Mouse (Mus musculus) hindbrain, embryonic 10.5 days (tissue): ENCODE measurements around the gene Unc5cl. TPM values are rescaled to one million over a fixed set of nuclear protein-coding genes. Genes with fewer than 3 reads are reported as not detected.

Source experiments
- DNase-seq: peaks from one replicate; pipeline ENCODE4 v3.0.0-alpha.2; 2017; ENCODE audit warnings: low spot score
- H3K27ac ChIP-seq: fragments of 300-500 bp; sonication (generic); 2 replicates; pipeline ENCODE4 v1.5.1; 2016; ENCODE audit warnings: mild to moderate bottlenecking, moderate library complexity
- H3K27me3 ChIP-seq: fragments of 300-500 bp; sonication (generic); 2 replicates; pipeline ENCODE4 v1.6.1; 2016; ENCODE audit warnings: mild to moderate bottlenecking; ENCODE audit not compliant: poor library complexity, insufficient read depth, severe bottlenecking
- H3K36me3 ChIP-seq: fragments of 300-500 bp; sonication (generic); 2 replicates; pipeline ENCODE4 v1.6.1; 2016; ENCODE audit warnings: mild to moderate bottlenecking, moderate library complexity
- H3K4me1 ChIP-seq: fragments of 300-500 bp; sonication (generic); replicated peaks from 2 replicates; pipeline ENCODE4 v1.6.1; 2016; ENCODE audit warnings: mild to moderate bottlenecking
- H3K4me3 ChIP-seq: fragments of 300-500 bp; sonication (generic); 2 replicates; pipeline ENCODE4 v1.5.1; 2016; ENCODE audit warnings: mild to moderate bottlenecking, moderate library complexity
- H3K9me3 ChIP-seq: fragments of 300-500 bp; sonication (generic); 2 replicates; pipeline ENCODE4 v1.6.1; 2016; ENCODE audit warnings: mild to moderate bottlenecking, moderate library complexity
- WGBS: fragments of 180-500 bp; shearing (Covaris S2); methylation state at CpG from one replicate; pipeline ENCODE4 v1.1.7; 2016; 5-methylcytosine and 5-hydroxymethylcytosine counted together
- polyA plus RNA-seq: library from polyadenylated mRNA; unstranded; fragments of >200 nt; fragmentation: Nextera tagmentation; extraction: Ambion mirVana; gene quantifications from 2 replicates; pipeline ENCODE4 v1.2.1, GENCODE M21; 2016

Gene Unc5cl
- polyA plus RNA-seq, 1 experiment from 2014 or later = 0.07 TPM

- H3K27me3 ChIP-seq = no peaks in the 10 kb centered on the region
- WGBS = 87% methylated on average over 11 of the region's 11 CpGs
- no peak for DNase-seq
- peaks cover 6% of the 10 kb centered on the region for H3K4me1 ChIP-seq
- no peaks in the 10 kb centered on the region for H3K36me3 ChIP-seq
- H3K27ac ChIP-seq = no peak overlapping the region
- no peaks in the 10 kb centered on the region for H3K9me3 ChIP-seq
- no peak overlapping the region for H3K4me3 ChIP-seq
Measured at GRCm38 (mm10) chr17:48542733-48543132, 88.0 kb downstream of the Unc5cl start.

- 73% methylated on average over 15 of the region's 15 CpGs for WGBS
- no peak for DNase-seq
Measured at GRCm38 (mm10) chr17:48543301-48543765, 88.6 kb downstream of the Unc5cl start.

GRCm38 (mm10) chr17:48544722-48545121, 90.0 kb downstream of the Unc5cl start:
- Histone ChIP-seq H3K4me1 (peaks cover 6% of the 10 kb centered on the region), H3K27ac (0 out of 2 replicates have a peak overlapping the region, but pooled peaks have one; percentile 4), H3K9me3 (no peaks in the 10 kb centered on the region; the same call in 1 of the 2 replicates), H3K36me3 (no peaks in the 10 kb centered on the region), H3K27me3 (no peaks in the 10 kb centered on the region), H3K4me3 (no peak overlapping the region)
- DNase-seq = no peak
- 82% methylated on average over 9 of the region's 9 CpGs for WGBS

More at GRCm38 (mm10) chr17:48543301-48543765, 88.6 kb downstream of the Unc5cl start:
- H3K27me3 ChIP-seq = no peaks in the 10 kb centered on the region
- no peak overlapping the region for H3K4me3 ChIP-seq
- H3K9me3 ChIP-seq = no peaks in the 10 kb centered on the region
- H3K27ac ChIP-seq = no peak overlapping the region
- H3K4me1 ChIP-seq = peaks cover 6% of the 10 kb centered on the region
- H3K36me3 ChIP-seq = no peaks in the 10 kb centered on the region

- Histone ChIP-seq H3K27me3 (no peaks in the 10 kb centered on the region), H3K27ac (0 out of 2 replicates have a peak overlapping the region, but pooled peaks have one; percentile 4), H3K36me3 (no peaks in the 10 kb centered on the region), H3K9me3 (no peaks in the 10 kb centered on the region; the same call in 1 of the 2 replicates), H3K4me3 (no peak overlapping the region), H3K4me1 (peaks cover 6% of the 10 kb centered on the region)
- peak; percentile 13 for DNase-seq
- 68% methylated on average over 28 of the region's 28 CpGs for WGBS
Measured at GRCm38 (mm10) chr17:48545223-48545943, 90.7 kb downstream of the Unc5cl start.

GRCm38 (mm10) chr17:48546036-48546435, 91.3 kb downstream of the Unc5cl start:
- Histone ChIP-seq H3K27ac (no peak overlapping the region), H3K4me1 (peaks cover 6% of the 10 kb centered on the region), H3K4me3 (no peak overlapping the region), H3K27me3 (no peaks in the 10 kb centered on the region), H3K9me3 (no peaks in the 10 kb centered on the region; the same call in 1 of the 2 replicates), H3K36me3 (no peaks in the 10 kb centered on the region)
- 92% methylated on average over 11 of the region's 11 CpGs for WGBS
- no peak for DNase-seq

GRCm38 (mm10) chr17:48547668-48548067, 93.0 kb downstream of the Unc5cl start:
- Histone ChIP-seq H3K27me3 (no peaks in the 10 kb centered on the region), H3K9me3 (no peaks in the 10 kb centered on the region; the same call in 1 of the 2 replicates), H3K27ac (no peak overlapping the region), H3K4me3 (no peak overlapping the region), H3K4me1 (peaks cover 6% of the 10 kb centered on the region), H3K36me3 (no peaks in the 10 kb centered on the region)
- no peak for DNase-seq
- 91% methylated on average over 6 of the region's 6 CpGs for WGBS

- H3K4me3 ChIP-seq = no peak overlapping the region
- no peak overlapping the region for H3K27ac ChIP-seq
- WGBS = 90% methylated on average over 4 of the region's 4 CpGs
- DNase-seq = no peak
- H3K4me1 ChIP-seq = no peaks in the 10 kb centered on the region
- no peaks in the 10 kb centered on the region for H3K36me3 ChIP-seq
- no peaks in the 10 kb centered on the region; the same call in 1 of the 2 replicates for H3K9me3 ChIP-seq
- H3K27me3 ChIP-seq = no peaks in the 10 kb centered on the region
Measured at GRCm38 (mm10) chr17:48551788-48552531, 97.3 kb downstream of the Unc5cl start.

GRCm38 (mm10) chr17:48552532-48552915, 97.8 kb downstream of the Unc5cl start:
- no peak for DNase-seq
- no peak overlapping the region for H3K4me3 ChIP-seq
- H3K4me1 ChIP-seq = no peaks in the 10 kb centered on the region
- no peak overlapping the region for H3K27ac ChIP-seq
- no peaks in the 10 kb centered on the region for H3K36me3 ChIP-seq
- no peaks in the 10 kb centered on the region; the same call in 1 of the 2 replicates for H3K9me3 ChIP-seq
- WGBS = 85% methylated on average over 3 of the region's 3 CpGs
- H3K27me3 ChIP-seq = no peaks in the 10 kb centered on the region

- Histone ChIP-seq H3K27me3 (no peaks in the 10 kb centered on the region), H3K9me3 (no peaks in the 10 kb centered on the region), H3K36me3 (no peaks in the 10 kb centered on the region), H3K4me3 (no peak overlapping the region), H3K4me1 (no peaks in the 10 kb centered on the region), H3K27ac (no peak overlapping the region)
- no peak for DNase-seq
- 42% methylated on average over 9 of the region's 9 CpGs for WGBS
Measured at GRCm38 (mm10) chr17:48556223-48556962, 101.7 kb downstream of the Unc5cl start.

GRCm38 (mm10) chr17:48557823-48558715, 103.4 kb downstream of the Unc5cl start:
- no peak overlapping the region for H3K27ac ChIP-seq
- H3K9me3 ChIP-seq = no peaks in the 10 kb centered on the region
- H3K4me3 ChIP-seq = no peak overlapping the region
- H3K4me1 ChIP-seq = no peaks in the 10 kb centered on the region
- no peaks in the 10 kb centered on the region for H3K27me3 ChIP-seq
- WGBS = 90% methylated on average over 7 of the region's 7 CpGs
- DNase-seq = no peak
- no peaks in the 10 kb centered on the region for H3K36me3 ChIP-seq

- Histone ChIP-seq H3K4me3 (no peak overlapping the region), H3K27me3 (no peaks in the 10 kb centered on the region), H3K36me3 (no peaks in the 10 kb centered on the region), H3K27ac (no peak overlapping the region), H3K9me3 (no peaks in the 10 kb centered on the region), H3K4me1 (no peaks in the 10 kb centered on the region)
- 93% methylated on average over 8 of the region's 8 CpGs for WGBS
- DNase-seq = no peak
Measured at GRCm38 (mm10) chr17:48564931-48565330, 110.2 kb downstream of the Unc5cl start.

- no peaks in the 10 kb centered on the region for H3K4me1 ChIP-seq
- no peak overlapping the region for H3K4me3 ChIP-seq
- no peaks in the 10 kb centered on the region for H3K36me3 ChIP-seq
- H3K9me3 ChIP-seq = no peaks in the 10 kb centered on the region
- 86% methylated on average over 4 of the region's 4 CpGs for WGBS
- no peaks in the 10 kb centered on the region for H3K27me3 ChIP-seq
- no peak for DNase-seq
- H3K27ac ChIP-seq = no peak overlapping the region
Measured at GRCm38 (mm10) chr17:48569656-48570055, 115.0 kb downstream of the Unc5cl start.
